Mouse (Mus musculus) embryonic fibroblast, embryonic 13.5 days (primary cell): Measurements from ENCODE around the gene Fkbp14.

Experiments
- CTCF ChIP-seq: IDR thresholded peaks from 2 replicates; pipeline ENCODE4 v1.5.1; 2011; ENCODE audit warnings: mild to moderate bottlenecking, control low read depth, low read length, moderate library complexity, borderline replicate concordance; ENCODE audit not compliant: insufficient read depth
- POLR2A ChIP-seq: IDR thresholded peaks from 2 replicates; pipeline ENCODE4 v1.6.1; 2011; ENCODE audit warnings: low read depth, mild to moderate bottlenecking, control low read depth, low read length, moderate library complexity

DNA sequence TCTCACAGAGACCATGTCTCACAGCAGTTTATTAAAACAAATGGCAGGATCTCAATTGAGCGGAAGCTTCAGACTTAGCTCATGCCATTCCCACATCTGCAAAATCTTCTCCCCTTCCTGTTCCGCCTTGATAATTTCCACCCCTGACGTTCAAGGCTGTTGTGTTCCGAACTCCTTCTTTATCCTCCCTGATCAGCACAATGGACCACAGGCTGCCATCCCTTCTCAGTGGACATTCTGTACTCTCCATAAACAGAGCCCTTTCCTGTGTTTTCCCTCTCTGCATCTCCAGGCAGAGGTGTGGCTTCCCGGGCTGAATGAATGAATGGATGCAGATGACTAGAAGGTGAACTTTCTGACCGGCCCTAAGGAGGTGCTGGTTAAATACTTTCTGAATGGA lies 5.3 kb downstream of the Fkbp14 start:
- TF ChIP-seq POLR2A (no peak), CTCF (no peak)
